Mouse (Mus musculus) lung, postnatal 0 days (tissue): ENCODE data around the gene Stx8.

Source experiments
- CTCF ChIP-seq: IDR thresholded peaks from 2 replicates; pipeline ENCODE4 v1.5.1; 2016; ENCODE audit warnings: antibody characterized with exemption, mild to moderate bottlenecking
- EP300 ChIP-seq: IDR thresholded peaks from 2 replicates; pipeline ENCODE4 v1.6.1; 2016; ENCODE audit warnings: antibody characterized with exemption, mild to moderate bottlenecking, control low read depth

DNA sequence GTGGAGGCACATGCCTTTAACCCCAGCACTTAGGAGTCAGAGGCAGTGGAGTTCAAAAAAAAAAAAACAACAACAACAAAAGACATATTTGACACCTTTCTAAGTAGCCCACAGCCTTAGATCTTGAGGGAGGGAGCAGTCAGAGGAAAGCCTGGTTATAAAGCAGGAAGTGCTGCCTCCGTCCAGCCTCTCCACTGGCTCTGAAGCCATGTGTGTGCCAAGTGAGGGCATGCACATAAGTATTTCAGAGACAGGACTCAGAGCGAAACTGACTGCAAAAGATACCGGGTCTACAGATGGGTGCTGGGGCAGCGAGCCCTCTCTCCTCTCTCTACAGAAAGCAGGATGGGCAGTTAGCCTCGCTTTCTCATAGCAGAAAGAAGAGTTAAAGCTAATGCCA, 238.4 kb downstream of the Stx8 start:
- TF ChIP-seq CTCF = no peak
- TF ChIP-seq EP300 = no peak
